Mouse (Mus musculus) macrophage (primary cell): Measurements from ENCODE around the gene Fmo5. TPM values are rescaled to one million over a fixed set of nuclear protein-coding genes. Genes with fewer than 3 reads are reported as not detected.

Experiments used
- H3K27ac ChIP-seq: fragments of 350-480 bp; formaldehyde crosslinking; 2 replicates; pipeline ENCODE4 v1.9.0; 2021
- H3K36me3 ChIP-seq: fragments of 350-480 bp; formaldehyde crosslinking; 2 replicates; pipeline ENCODE4 v1.9.0; 2021; ENCODE audit errors: inconsistent target
- H3K4me3 ChIP-seq: fragments of 350-480 bp; formaldehyde crosslinking; 2 replicates; pipeline ENCODE4 v1.9.0; 2021; ENCODE audit errors: inconsistent target
- H3K79me2 ChIP-seq: fragments of 350-480 bp; formaldehyde crosslinking; 2 replicates; pipeline ENCODE4 v1.9.0; 2021; ENCODE audit errors: inconsistent target
- WGBS: methylation state at CpG from one replicate; pipeline ENCODE4 v1.1.7; 2026; ENCODE audit warnings: inconsistent platforms; ENCODE audit not compliant: missing documents; 5-methylcytosine and 5-hydroxymethylcytosine counted together
- polyA plus RNA-seq: library from polyadenylated mRNA; stranded (reverse); fragments of 250-400 nt; gene quantifications from 3 replicates; pipeline ENCODE4 v1.2.4, GENCODE M21; 2018; ENCODE audit warnings: inconsistent platforms

Fmo5 gene
- polyA plus RNA-seq, 1 experiment from 2014 or later, result 9.3 TPM

DNA sequence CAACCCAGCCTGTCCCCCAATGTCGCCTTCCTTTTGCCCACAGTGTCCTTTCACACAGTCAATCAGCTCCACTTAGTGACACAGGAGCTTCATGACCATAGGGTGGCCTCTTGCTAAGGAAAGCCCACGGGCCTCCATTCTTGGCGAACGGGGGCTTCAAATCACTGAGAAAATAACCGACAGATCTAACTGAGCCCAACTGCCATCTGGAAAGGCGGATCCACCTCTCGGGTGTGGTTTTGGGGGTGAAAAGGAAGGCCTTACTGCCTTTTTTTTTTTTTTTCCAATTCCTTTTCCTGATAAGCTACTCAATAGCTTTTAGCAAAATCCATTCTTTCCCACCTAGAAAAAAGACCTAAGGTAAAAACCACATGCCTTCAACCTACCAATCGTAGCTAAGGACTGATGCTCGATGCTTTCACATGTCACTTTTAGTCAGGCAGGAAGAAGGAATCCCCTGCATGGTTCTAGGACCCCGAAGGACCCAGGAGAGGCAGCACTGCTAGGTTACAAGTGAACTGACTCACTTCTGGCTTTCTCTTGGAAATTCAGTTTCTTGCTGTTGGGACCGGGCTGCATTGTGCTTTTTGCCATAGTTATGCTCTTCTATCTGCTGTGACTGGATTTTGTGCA is 74.0 kb downstream of the Fmo5 start:
- Histone ChIP-seq H3K36me3 (no peaks in the 10 kb centered on the region), H3K79me2 (no peaks in the 10 kb centered on the region), H3K27ac (no peak overlapping the region), H3K4me3 (no peak overlapping the region)
- WGBS, result 90% methylated on average over 10 of the region's 11 CpGs

Other genes starting within 250 kb of the Fmo5 start
- gene Olfr1402, start 206.8 kb upstream of the Fmo5 start, polyA plus RNA-seq, result not detected in 3 replicates
- 6.1 to 8.4 TPM (median 7.8 TPM) in 3 replicates for gene Chd1l, start 18.6 kb upstream of the Fmo5 start, polyA plus RNA-seq
- gene Prkab2, start 29.4 kb downstream of the Fmo5 start, polyA plus RNA-seq, result 4.9 to 7.3 TPM (median 6.5 TPM) in 3 replicates
- not detected in 3 replicates for gene Gm17651, start 45.9 kb downstream of the Fmo5 start, polyA plus RNA-seq